Mouse (Mus musculus) CH12F3 (cell line): ENCODE data around the gene Myl10.

Source experiments
- in situ Hi-C: fragments of 300-500 bp; cut with MboI; formaldehyde crosslinking; loops from 2 replicates; pipeline ENCODE4 v1.14.3; 2020; ENCODE audit warnings: low sequenced_read_pairs

Gene Myl10

DNA sequence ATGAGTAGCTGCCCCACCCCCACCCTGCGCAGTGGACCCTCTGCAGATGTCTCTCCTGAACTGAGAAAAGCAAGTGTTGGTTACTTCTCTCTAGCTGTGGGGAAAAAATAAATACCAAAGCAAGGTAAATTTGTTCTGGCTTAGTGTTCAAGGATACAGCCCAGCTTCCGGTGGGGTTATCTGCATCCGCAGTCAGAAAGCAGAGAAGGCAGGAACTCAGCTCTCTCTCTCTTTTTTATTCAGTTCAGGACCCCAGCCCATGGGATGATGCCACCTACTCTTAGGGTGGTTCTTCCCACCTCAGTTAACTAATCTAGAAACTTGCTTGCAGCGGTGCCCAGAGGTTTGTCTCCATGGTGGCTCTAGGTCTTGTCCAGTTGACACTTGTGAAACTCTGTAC lies at the start of gene Myl10:
Gene Myl10 (plus strand): TSS at position 363 of the 400 bp plus-strand sequence.
- in situ Hi-C loops, result no loop called here

DNA sequence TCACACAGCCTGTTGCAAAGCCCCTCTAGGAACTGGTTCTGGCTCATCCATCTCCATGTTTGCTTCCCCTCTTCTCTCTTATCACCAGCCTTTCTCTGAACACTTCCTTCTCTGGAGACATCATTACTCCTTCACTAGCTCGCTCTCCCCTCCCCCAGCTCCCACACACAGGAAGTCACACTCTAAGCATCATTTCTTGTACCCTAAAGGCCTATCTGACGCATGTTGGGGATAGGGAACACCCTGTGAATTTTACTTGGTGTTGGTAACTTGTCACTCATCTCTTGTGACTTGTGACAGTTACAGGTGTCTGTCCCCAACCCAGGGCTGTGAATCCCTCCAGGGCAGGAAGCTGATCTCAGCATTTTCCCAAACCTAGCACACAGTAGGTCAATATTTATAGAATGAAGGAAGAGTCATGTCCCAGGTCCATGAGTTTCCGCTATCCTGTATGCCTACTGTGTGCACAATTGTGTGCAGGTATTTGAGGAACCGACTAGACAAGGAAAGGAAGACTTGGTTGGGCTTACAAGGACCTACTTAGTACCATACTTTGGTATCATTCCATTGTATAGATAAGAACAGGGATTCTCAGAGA lies 46.1 kb upstream of the Myl10 start:
- in situ Hi-C loops, result no loop called here

DNA sequence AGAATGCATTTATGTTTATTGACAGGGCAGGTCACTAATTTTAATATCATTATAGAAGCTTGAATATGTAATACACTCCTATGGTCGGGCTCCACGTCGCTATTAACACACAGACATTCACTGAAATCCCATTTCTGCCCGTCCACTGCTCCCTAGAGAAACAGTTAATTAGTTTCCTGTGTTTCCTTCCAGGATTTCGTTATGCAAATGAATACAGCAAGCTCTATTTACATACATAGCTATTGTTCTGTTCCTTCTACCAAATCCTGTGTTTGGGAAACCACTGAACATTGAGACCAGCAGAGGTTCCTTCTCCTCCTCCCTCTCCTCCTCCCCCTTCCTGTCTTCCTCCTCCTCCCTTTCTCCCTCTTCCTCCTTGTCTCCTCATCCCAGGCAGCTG lies 43.9 kb upstream of the Myl10 start:
- in situ Hi-C loops, result no loop called here

DNA sequence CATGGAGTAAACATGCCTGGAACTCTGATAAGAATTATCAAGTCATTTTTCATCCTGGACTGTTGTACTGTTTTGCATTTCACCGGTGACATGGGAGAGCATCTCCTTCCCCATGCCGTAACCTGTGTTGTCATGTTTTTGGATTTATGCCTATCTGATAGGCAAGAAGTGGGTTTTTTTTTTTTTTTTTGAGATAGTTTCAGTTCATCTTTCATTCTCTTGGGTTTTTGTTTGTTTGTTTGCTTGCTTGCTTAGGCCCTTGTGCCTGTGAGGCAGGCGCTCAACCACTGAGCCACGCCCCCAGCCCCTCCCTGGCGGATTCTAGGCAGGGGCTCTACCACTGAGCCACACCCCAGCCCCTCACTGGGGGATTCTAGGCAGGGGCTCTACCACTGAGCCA lies 43.3 kb upstream of the Myl10 start:
- in situ Hi-C loops, result loop anchor here (25.0 kb wide), 1 partner anchor 362 kb away; no protein-coding TSS in a partner anchor

DNA sequence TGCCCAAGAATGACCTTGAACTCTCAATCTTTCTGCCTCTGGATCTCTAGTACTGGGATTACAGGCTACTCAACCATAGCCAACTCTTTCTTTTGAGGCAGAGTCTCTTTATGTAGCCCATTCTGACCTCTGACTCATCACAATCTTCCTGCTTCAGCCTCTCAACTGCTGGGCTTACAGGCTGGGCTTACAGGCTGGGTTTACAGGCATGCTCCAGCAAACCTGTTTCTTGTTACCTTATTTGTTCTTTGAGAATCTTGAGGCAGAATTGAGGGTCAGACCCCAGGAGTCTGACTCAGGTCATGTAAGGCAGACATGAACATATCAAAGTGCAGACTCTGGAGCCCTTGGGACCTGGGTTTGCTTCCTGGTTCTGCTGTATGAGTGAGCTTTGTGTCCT lies 38.5 kb upstream of the Myl10 start:
- in situ Hi-C loops, result loop anchor here (25.0 kb wide), 1 partner anchor 367 kb away; no protein-coding TSS in a partner anchor

DNA sequence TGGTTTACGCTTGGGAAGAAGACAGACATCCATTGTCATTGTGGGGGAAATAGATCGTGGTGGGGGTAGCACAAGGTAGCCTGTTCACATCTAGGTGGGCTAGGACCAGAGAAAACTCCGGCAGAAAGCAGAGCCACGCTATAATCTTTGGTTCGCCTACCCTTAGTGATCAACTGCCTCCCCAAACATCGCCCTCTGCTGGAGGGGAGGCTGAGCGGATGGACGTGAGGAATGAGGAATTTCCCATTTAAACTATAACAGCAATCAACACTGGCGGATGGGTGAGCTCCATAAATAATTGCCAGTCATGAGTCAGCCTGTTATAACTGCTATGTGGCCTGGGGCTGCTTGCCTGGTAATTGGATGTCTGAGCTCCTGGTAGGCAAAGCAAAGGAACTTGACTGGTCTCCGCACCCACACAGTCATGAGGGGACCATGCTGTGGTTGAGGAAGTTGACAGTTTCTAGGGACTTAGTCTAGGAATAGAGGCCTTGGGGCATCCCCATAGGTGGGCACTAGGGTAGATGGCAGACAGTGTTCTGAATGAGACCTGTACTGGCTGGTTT lies 36.0 kb upstream of the Myl10 start:
- in situ Hi-C loops, result loop anchor here (25.0 kb wide), 1 partner anchor 370 kb away; no protein-coding TSS in a partner anchor

DNA sequence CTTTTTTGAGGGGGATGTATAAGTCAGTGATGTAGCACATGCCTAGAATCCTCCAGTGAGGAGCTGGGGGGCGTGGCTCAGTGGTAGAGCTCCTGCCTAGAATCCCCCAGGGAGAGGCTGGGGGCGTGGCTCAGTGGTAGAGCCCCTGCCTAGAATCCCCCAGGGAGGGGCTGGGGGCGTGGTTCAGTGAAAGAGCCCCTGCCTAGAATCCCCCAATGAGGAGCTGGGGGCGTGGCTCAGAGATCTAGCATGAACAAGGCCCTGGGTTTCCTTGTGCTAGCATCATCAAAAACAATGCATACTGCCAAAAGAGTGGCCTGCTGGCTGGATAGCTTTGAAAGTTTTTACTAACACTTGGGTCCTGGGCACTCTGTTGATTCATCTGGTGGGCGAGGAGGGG lies 32.2 kb upstream of the Myl10 start:
- in situ Hi-C loops, result loop anchor here (25.0 kb wide), 1 partner anchor 373 kb away; no protein-coding TSS in a partner anchor

DNA sequence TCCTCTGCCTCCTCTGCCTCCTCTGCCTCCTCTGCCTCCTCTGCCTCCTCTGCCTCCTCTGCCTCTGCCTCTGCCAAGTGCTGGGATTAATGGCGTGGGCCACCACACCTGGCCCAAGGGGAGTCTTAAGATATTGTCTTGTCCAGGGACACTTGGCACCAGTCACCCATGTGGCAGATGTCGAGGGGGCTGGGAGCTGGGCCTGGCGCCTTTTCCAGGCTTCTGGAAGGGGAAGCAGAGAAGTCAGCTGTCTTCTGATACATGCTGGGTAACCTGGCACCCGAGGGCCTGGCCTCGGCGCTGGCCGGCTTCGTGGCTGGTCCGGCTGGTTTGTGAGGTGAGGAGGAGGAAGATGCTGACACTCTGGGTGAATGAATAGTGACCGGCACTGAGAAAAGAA lies 30.7 kb upstream of the Myl10 start:
- in situ Hi-C loops, result loop anchor here (25.0 kb wide), 1 partner anchor 375 kb away; no protein-coding TSS in a partner anchor

DNA sequence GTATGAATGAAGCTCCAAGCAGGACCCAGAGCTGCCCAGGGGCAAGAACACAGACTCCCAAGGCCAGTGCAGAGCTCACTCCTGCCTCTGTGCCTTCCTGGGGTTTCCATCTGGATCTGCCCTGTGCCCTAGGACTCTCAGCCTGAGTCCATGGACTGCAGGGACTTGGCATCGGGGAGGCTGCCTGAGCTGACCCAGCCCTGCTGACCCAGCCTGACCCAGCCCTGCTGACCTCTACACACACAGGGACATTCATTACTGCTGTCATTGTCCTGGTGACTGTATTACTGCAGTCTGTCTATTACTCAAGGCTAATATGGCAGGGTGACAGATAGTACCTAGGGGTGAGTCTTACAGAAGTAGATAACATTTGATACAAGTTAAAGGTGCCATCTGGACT lies 30.1 kb upstream of the Myl10 start:
- in situ Hi-C loops, result loop anchor here (25.0 kb wide), 1 partner anchor 376 kb away; no protein-coding TSS in a partner anchor

DNA sequence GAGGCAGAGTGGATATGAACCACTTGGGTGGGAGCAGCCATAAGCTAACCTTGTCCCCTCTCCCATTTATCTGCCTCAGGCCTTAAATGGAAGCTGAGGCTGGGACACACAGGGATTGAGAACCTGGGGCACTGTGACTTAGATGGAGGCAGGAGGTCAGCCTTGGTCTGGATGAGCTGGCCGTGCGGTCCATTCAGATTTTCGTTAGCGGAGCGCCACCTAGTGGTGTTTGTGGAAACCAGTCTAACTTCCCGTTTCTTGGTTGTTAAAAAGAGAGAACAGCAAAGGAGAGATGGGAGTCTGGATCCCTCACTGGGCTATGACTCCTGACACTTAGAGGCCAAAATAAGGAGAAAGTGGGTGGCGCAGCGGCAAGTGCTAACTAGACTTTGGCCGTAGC lies 28.4 kb upstream of the Myl10 start:
- in situ Hi-C loops, result loop anchor here (25.0 kb wide), 1 partner anchor 377 kb away; no protein-coding TSS in a partner anchor

DNA sequence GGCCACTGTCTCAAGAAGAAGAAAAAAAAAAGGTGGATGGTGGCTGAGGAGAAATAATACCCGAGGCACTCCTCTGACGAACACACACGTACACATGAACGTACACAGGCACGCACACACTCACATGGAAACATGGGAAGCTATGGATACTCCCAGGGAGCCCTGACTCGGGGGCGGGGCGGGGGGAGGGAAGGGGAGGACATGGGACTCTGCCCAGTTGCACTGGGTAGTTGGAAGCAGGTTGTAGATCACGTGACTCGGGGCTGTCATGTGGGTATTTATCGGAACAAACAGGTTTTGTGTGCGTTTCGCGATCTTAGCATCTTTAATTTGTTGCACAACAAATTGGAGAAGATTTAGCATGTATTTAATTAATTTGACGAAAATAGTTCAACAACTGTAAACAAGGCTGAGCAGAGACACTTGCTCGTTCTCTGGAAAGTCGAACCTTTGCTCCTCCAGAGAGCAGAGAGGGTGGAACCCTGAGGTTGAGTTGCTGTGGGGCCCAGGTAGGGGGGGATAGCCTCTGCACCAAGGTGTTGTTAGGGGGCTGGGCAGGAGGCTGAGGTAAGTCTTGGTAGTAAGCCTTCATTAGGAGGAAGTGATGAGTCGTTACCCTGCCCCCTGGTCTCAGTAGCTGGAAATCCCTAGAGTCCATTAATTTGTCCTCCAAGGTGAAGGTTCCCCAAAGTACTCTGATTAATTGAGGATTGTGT lies 16.5 kb upstream of the Myl10 start:
- in situ Hi-C loops, result no loop called here

DNA sequence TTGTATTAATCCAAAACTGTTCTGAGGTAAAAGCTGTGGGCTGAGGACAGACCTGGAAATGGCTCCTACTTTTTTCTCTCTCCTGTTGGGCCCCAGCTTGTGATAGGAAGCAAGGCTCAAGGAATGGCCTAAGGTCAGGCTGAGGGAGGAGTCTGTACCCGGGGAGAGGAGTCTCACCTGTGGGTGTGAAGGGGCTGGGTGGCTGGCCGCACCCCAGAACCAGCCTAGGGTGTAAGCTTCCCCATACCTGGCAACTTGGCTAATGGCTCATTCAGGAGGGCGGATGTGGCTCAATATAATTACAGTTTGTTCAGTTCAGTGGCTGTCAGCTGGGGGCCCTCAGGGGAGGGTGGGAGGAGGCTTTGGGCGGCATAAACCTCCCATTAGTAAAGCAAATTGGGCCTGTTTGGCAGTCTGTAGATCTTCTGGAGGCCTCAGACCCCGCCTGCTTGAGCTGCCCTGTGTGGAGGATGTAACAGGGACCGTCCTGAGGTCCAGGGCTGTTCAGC lies 14.1 kb upstream of the Myl10 start:
- in situ Hi-C loops, result no loop called here

DNA sequence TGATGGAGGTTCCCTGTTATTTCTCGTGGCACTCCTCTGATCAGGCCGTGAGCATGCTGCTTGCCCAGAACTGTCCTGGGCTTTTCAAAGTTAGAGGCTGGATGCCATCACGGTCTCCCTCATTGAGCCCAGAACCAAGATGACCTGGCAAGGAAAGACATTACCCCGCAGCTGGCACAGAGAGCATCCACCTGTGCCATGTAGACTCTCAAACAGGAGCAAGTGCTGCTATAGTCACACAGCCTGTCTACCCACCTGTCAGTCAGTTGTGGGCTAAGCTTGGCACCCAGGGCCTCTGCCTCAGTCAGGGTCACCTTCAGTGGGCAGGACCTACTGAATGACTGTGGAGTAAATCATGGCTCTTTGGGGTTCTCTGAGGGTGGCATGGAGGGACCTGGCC lies 6.6 kb upstream of the Myl10 start:
- in situ Hi-C loops, result no loop called here

DNA sequence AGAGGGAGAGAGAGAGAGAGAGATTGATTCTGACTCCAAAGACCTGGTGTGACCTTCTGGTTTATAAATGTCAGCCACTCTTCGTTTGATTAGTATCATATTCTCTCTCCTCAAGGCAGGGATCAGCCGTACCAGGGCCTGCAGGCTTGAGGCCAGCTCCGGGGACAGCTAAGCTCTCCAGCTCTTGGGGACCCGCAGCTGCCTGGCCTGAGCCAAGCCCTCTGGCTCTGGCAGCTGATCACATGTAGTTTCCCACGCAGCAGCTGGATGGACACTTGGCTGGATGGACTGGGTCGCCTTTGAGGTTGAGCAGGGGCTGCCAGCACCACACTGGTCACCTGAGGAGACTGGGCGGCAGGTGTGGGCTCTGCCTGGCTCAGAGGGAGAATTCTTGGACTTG lies 5.4 kb upstream of the Myl10 start:
- in situ Hi-C loops, result no loop called here

DNA sequence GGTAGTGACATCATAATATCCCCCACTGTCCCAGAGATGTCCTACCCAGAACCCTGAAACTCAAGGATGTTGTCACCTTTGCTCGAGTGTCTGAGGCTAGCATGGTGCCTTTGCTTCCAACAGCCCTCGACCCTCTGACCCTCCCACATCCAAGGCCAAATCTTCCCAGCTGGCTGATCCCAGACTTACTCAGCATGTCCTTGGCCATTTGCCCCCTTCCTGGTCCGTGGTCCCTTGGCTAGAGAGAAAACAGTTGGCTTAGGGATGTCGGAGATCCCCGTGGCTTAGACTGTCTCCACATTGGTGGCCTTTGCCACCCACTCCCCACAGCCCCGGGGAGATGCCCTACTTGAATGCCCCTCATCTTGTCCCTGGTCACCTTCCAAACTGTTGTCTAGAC lies 4.1 kb upstream of the Myl10 start:
- in situ Hi-C loops, result no loop called here

DNA sequence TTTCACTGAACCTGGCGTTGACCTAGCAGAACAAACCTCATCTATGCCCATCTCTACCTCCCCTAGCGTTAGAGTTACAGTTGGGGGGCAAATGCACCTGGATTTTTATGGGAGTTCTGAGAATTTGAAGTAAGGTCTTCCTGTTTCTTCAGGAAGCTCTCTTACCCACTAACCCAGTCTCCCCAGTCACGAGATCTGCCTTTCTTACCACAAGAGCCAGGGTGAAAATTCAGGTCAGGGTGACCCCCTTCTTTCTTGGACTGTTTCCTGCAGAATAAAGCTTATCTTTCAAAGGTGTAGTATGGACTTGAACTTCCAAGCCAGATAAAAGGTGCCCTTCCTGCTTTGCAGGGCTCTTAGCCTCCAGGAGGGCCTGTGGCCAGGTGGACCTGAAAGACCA lies 1.8 kb upstream of the Myl10 start:
- in situ Hi-C loops, result no loop called here

DNA sequence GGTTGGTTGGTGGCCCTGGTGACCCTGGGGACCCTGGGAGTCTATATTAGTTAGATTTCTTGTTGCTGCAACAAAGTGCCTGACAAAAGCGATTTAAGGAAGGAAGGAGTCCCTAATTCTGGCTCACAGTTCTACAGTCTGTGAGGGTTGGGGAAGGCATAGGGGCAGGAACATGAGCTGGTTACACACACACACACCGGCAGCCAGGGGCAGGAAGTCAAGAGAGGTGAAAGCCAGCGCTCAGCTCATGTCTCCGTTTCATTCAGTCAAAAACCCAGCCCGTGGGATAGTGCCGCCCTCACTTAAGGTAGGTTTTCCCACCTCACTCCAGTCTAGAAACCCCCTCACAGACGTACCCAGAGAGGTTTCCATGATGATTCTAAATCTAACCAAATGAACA lies 472 bp downstream of the Myl10 start:
- in situ Hi-C loops, result no loop called here

DNA sequence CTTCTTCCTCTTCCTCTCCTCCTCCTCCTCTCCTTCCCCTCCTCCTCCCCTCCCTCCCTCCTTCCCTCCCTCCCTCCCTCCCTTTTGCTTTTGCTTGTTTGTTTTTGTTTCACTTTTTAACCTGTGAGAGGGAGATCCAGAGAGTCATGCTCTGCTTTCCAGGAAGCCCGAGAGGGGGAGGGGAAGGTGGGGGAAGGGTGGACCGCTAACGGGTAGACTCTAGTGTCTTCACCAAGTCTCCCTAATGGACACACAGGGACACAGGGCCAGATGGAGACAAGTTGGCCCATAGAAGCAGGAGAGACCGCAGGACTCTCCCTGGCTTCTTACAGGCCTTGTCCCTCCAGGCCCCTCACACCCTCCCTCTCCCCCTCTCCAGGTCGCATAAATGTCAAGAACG lies 2.0 kb downstream of the Myl10 start:
- in situ Hi-C loops, result no loop called here

DNA sequence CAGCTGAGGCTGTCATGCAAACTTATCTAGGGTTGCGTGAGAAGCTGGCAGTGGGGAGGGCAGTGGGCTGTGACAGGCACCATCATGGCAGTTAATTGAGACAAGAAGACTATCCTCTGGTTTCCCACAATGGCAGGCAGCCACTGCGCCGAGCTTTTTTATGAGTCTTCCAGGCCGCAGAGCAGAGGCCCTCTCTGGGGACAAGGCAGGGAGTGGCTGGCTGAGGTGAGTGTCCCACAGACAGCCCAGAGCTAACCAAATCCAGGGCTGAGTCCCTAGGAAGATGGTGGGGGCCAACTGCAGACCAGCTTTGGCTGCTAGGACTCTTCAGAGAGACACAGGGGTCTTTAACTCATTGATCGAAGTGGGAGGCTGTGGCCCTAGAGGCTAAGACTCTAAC lies 3.6 kb downstream of the Myl10 start:
- in situ Hi-C loops, result no loop called here

DNA sequence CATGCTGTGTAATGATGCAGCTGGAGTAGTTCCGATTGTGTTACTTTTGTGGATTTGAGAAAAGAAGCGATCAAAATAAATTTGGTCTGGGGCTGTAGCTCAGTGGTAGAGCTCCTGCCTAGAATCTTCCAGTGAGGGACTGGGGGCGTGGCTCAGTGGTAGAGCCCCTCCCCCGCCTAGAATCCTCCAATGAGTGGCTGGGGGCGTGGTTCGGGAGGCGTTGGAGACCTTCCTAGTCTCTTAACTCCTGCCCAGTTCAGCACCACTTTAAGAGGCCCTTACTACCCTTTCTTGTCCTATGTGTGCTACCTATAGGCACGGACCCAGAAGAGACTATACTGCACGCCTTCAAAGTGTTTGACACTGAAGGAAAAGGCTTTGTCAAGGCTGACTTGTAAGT lies 4.7 kb downstream of the Myl10 start:
- in situ Hi-C loops, result no loop called here

DNA sequence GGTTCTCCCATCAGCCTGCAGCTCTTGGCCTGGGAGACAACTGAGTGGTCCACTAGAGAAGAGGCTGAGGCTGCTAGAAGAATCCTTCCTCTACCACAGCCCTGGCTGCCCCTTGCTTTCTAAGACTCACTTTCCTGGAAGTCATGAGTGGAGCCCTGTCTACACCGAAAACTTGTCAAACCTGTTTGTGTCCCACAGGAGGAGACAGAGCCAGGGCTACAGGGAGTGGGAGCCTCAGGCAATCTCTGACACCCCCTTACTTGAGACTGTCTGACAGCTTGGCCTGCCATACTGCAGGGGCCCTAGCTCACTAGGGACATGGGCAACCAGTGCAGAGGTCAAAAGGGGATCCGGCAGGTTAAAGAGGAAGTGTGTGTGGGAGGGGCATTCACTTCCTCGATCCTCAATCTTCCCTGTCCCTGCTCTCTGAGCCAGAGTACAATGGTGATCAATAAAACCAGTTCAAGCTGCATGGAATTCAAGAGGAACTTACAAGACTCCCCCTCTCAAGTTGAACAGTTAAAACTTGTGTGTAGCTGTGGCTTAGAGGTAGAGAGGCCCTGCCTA lies 9.3 kb downstream of the Myl10 start:
- in situ Hi-C loops, result no loop called here

DNA sequence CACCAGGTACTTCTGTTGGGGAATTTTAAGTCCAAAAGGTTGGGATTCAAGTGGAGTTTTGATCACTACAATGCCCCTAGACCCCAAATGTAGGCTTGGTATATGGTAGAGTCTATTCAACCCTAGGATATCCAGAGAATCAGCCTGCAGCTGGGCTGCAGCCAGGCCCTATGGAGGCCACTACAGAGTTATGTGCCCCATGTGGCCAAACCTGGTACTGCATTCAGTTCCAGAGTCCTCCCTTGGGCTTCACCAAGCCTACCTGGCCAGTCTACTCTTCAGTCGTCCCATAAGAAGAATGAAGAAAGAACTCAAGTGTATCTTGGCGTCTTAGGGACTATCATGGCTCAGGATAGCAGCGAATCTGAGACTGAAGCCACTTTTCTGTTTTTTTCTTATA lies 10.8 kb downstream of the Myl10 start:
- in situ Hi-C loops, result no loop called here
